Mouse (Mus musculus) midbrain, embryonic 14.5 days (tissue): ENCODE data around the gene B3gnt9. TPM values are rescaled to one million over a fixed set of nuclear protein-coding genes. Genes with fewer than 3 reads are reported as not detected.

Source experiments
- ATAC-seq: fragments of 200-750 bp; cut with Nextera tagmentation; 2 replicates; pipeline ENCODE4 v1.8.0; 2017; ENCODE audit warnings: moderate number of reproducible peaks, moderate library complexity; ENCODE audit not compliant: low FRiP score, low TSS enrichment
- DNase-seq: peaks from one replicate; pipeline ENCODE4 v3.0.0-alpha.2; 2015
- H3K27ac ChIP-seq: fragments of 300-500 bp; sonication (generic); replicated peaks from 2 replicates; pipeline ENCODE4 v1.5.1; 2014; ENCODE audit warnings: mild to moderate bottlenecking, low read depth, low read length, moderate library complexity
- H3K27me3 ChIP-seq: fragments of 300-500 bp; sonication (generic); 2 replicates; pipeline ENCODE4 v1.6.1; 2014; ENCODE audit warnings: low read length, control low read depth, mixed read lengths; ENCODE audit not compliant: control insufficient read depth, insufficient read depth
- H3K36me3 ChIP-seq: fragments of 300-500 bp; sonication (generic); 2 replicates; pipeline ENCODE4 v1.6.1; 2014; ENCODE audit warnings: low read length, control low read depth; ENCODE audit not compliant: control insufficient read depth, insufficient read depth
- H3K4me1 ChIP-seq: fragments of 300-500 bp; sonication (generic); 2 replicates; pipeline ENCODE4 v1.6.1; 2014; ENCODE audit warnings: mild to moderate bottlenecking, antibody characterized with exemption, low read length, control low read depth; ENCODE audit not compliant: control insufficient read depth, insufficient read depth
- H3K4me2 ChIP-seq: fragments of 300-500 bp; sonication (generic); 2 replicates; pipeline ENCODE4 v1.6.1; 2014; ENCODE audit warnings: mild to moderate bottlenecking, low read length, moderate library complexity
- H3K4me3 ChIP-seq: fragments of 300-500 bp; sonication (generic); replicated peaks from 2 replicates; pipeline ENCODE4 v1.5.1; 2014; ENCODE audit warnings: low read depth, low read length
- H3K9ac ChIP-seq: fragments of 300-500 bp; sonication (generic); replicated peaks from 2 replicates; pipeline ENCODE4 v1.6.1; 2014; ENCODE audit warnings: mild to moderate bottlenecking, low read length, moderate library complexity
- H3K9me3 ChIP-seq: fragments of 300-500 bp; sonication (generic); 2 replicates; pipeline ENCODE4 v1.6.1; 2016; ENCODE audit warnings: low read length, control low read depth, mixed read lengths; ENCODE audit not compliant: control insufficient read depth
- whole genome bisulfite sequencing: fragments of 180-500 bp; shearing (Covaris S2); extraction: QIAGEN DNeasy Blood & Tissue Kit; methylation state at CpG from one replicate; pipeline ENCODE4 v1.1.7; 2014; 5-methylcytosine and 5-hydroxymethylcytosine counted together
- polyA plus RNA-seq: library from polyadenylated mRNA; unstranded; fragments of >200 nt; fragmentation: Nextera tagmentation; extraction: Ambion mirVana; gene quantifications from 2 replicates; pipeline ENCODE4 v1.2.1, GENCODE M21; 2014

The B3gnt9 gene
- polyA plus RNA-seq, 1 experiment from 2014 or later = 5.6 TPM

DNA sequence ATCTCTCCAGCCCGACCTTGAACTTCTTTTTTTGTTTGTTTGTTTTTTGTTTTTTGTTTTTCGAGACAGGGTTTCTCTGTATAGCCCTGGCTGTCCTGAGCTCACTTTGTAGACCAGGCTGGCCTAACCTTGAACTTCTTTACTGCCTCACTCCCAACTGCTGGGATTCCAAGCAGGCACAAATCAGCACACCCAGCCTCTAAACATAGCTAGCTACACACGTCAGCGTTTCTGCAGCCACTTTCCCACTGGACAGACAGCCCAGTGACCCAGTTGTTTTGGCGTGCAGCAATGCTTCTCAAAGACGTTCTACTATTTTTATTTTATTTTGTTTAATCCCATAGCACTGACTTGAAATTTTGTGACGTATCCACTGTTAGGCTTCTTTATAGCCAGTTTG lies 31.1 kb downstream of the B3gnt9 start:
- no peaks in the 10 kb centered on the region for H3K27me3 ChIP-seq
- no peak for ATAC-seq
- H3K4me1 ChIP-seq = peaks cover 15% of the 10 kb centered on the region
- no peak overlapping the region for H3K9ac ChIP-seq
- 85% methylated on average over 7 of the region's 7 CpGs for WGBS
- no peak for DNase-seq
- H3K36me3 ChIP-seq = no peaks in the 10 kb centered on the region
- H3K4me2 ChIP-seq = peak overlapping the region; percentile 84
- H3K9me3 ChIP-seq = no peaks in the 10 kb centered on the region
- no peak overlapping the region for H3K27ac ChIP-seq
- H3K4me3 ChIP-seq = no peak overlapping the region

DNA sequence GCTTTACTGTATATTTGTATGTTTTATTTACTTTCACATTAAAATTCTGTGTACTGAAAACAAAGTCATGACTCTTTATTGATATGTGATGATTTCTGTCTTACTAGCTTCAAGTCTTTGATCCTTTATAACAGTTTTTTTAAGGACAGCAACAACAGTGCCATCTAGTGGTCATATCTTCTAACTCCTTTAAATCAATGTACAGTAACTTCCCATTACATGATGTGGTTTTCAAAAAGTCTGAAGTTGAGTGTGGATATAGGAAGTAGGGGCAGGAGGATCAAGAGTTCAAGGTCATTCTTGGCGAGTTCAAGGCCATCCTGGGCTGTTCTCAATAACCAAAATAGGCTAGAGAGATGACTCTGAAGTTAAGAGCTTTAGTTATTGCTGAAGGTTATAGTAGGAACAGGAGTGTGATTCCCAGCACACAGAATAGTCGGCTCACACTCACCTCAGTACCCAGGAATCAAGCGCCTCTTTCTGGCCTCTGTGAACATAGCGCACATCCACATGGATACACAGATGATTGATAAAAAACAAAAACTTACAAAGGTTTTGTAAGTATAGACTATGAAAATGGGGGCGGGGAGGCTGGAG lies 36.9 kb downstream of the B3gnt9 start:
- Histone ChIP-seq H3K4me3 (no peak overlapping the region), H3K4me1 (no peaks in the 10 kb centered on the region), H3K36me3 (0 out of 2 replicates have a peak, but pooled peaks cover 6% of the 10 kb centered on the region), H3K27me3 (no peaks in the 10 kb centered on the region), H3K27ac (no peak overlapping the region), H3K9me3 (no peaks in the 10 kb centered on the region), H3K4me2 (no peak overlapping the region), H3K9ac (no peak overlapping the region)
- no peak for ATAC-seq
- peak; percentile 93 for DNase-seq
- 87% methylated on average over 5 of the region's 5 CpGs for WGBS

DNA sequence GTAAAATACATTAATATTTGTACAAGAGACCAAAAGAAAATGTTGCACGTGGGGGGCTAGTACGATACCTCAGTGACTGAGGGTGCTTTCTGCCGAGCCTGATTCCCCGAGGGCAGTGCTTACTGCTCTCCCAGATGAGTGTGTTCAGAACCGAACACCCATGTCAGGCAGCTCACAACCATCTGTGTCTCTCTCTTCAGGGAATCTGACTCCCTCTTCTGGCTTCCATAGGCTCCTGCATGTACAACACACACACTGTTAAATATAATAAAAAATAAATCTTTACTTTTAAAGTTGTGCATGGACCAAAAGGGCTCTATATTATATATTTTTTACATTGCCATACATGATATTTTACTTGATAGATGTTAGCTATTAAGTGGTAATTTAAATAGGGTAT lies 40.8 kb downstream of the B3gnt9 start:
- WGBS = 94% methylated on average over 5 of the region's 5 CpGs

DNA sequence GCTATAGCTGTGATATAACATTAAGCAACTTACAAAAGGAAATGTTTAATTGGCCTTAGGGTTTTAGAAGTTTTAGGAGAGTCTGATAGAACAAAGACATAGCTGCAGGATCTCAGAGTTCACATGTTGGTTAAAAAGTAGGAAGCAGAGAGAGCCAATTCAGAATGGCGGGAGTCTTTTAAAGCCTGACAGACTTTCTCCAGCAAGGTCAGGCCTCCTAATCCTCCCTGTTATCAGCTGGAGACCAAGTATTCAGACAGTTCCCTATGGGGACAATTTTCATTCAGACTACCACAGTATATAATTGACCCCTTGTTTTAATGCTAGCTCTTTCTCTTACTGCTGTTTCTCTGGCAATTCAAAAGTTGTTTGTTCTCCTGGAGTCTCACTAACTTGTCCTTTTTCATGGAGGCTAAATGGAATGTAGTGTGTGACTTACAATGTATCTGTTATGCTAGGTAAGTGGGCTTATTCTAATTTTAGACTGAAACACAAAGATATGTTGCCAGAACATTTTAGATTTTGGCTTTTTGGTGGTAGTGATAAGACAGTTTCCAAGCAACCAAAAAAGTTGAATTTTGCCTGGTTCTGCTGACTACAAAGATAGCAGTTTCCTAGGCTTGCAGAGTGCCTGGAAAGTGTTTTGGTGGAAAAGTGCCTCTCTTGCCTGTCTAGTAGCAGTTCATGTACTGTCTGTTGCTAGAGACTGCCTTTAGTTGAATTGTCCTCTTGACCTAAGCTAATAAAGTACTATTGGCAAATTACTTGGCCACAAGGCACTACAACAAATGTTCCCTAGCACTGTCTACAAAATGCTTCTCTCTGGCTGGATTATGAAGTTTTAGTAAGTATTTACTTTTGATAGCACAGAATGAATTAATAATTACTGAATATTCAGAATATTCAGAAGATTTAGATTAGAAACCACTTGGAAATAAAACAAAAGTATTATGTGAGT lies 45.5 kb downstream of the B3gnt9 start:
- WGBS = 32% methylated on average over 1 of the region's 1 CpGs

More for the DNA sequence above, 40.8 kb downstream of the B3gnt9 start:
- Histone ChIP-seq H3K9ac (no peak overlapping the region), H3K4me1 (no peaks in the 10 kb centered on the region), H3K36me3 (0 out of 2 replicates have a peak, but pooled peaks cover 6% of the 10 kb centered on the region), H3K4me2 (no peak overlapping the region), H3K9me3 (no peaks in the 10 kb centered on the region), H3K27ac (no peak overlapping the region), H3K4me3 (no peak overlapping the region), H3K27me3 (no peaks in the 10 kb centered on the region)
- ATAC-seq (no peak), DNase-seq (no peak)

DNA sequence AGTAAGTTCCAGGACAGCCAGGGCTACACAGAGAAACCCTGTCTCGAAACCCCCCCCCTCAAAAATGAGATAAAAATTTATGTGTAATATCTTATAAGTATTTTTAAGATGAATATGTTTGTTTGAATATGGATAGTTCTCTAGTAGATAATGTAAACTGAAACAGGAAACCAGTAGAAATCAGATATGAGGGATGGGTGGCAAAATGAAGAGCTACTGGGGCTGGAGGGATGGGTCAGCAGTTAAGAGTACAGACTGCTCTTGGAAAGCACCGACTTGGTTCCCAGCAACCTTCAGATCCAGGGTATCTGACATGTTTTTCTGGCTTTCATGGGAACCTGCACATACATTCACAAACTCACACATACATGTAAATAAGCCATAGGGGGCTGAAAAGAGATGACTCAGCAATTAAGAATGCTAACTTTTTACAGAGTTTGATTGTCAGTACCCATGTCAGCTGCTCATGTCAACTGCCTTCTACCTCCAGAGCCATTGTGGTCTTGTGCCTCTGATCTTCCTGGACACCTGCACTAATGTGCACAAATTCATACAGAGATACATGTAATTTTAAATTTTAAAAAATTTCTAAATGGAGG lies 47.2 kb downstream of the B3gnt9 start:
- ATAC-seq = no peak
- Histone ChIP-seq H3K27me3 (no peaks in the 10 kb centered on the region), H3K9me3 (no peaks in the 10 kb centered on the region), H3K4me1 (no peaks in the 10 kb centered on the region), H3K9ac (no peak overlapping the region), H3K27ac (no peak overlapping the region), H3K4me2 (no peak overlapping the region), H3K36me3 (peaks cover 7% of the 10 kb centered on the region; the same call in 1 of the 2 replicates), H3K4me3 (no peak overlapping the region)
- no peak for DNase-seq
- WGBS = 94% methylated on average over 2 of the region's 2 CpGs

More for the DNA sequence above, 45.5 kb downstream of the B3gnt9 start:
- Histone ChIP-seq H3K36me3 (peaks cover under 1% of the 10 kb centered on the region; the same call in 1 of the 2 replicates), H3K9ac (no peak overlapping the region), H3K4me2 (no peak overlapping the region), H3K4me3 (no peak overlapping the region), H3K27me3 (no peaks in the 10 kb centered on the region), H3K4me1 (no peaks in the 10 kb centered on the region), H3K27ac (no peak overlapping the region), H3K9me3 (no peaks in the 10 kb centered on the region)
- DNase-seq = no peak
- no peak for ATAC-seq

DNA sequence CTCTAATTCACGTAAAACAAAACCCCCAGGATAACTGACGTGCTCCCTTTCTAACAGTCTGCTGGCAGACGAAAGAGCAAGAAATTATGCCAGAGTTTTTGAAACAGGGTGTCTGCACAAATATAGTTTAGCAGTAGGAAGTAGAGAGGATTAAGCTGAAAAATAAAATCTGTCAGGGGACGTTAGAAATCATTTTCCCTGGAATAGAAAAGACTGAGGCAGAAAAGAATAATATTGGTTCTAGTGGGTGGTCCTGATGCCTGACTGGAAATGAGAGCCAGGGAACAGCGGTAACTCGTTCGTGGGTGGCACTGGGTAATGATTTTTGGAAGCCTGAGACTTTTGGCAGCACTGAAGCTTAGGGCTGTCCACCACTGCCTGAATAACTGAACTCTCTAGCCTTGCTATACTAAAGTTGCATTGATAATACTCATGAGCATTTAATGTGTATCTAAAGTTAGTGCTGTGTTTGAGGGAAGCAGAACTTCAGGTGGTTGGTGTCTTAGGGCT lies 48.1 kb downstream of the B3gnt9 start:
- Histone ChIP-seq H3K4me1 (no peaks in the 10 kb centered on the region), H3K9me3 (no peaks in the 10 kb centered on the region), H3K36me3 (peaks cover 7% of the 10 kb centered on the region; the same call in 1 of the 2 replicates), H3K27me3 (no peaks in the 10 kb centered on the region), H3K4me2 (no peak overlapping the region), H3K27ac (no peak overlapping the region), H3K4me3 (no peak overlapping the region), H3K9ac (no peak overlapping the region)
- WGBS = 81% methylated on average over 7 of the region's 7 CpGs
- DNase-seq (no peak), ATAC-seq (no peak)

DNA sequence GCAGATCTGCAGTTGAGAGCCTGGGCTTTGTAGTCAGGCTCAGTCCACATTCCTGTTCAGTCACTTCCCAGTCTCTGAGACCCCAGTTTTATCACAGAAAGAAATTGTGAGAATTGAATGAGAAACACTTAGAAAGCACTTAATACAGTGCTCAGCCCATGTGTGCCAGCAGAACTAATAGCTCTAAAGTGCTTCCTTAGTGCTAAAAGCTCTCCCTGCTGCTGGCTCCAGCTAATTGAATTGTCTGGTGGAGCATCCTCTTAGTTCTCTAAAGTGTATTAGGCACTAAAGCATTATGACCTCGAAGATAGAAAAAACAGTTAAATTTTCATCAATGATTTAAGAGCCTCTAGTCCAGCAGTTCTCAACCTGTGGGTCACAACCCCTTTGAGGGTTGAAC lies 49.2 kb downstream of the B3gnt9 start:
- Histone ChIP-seq H3K27me3 (no peaks in the 10 kb centered on the region), H3K36me3 (peaks cover 10% of the 10 kb centered on the region; the same call in 1 of the 2 replicates), H3K4me3 (no peak overlapping the region), H3K27ac (no peak overlapping the region), H3K4me1 (no peaks in the 10 kb centered on the region), H3K9me3 (no peaks in the 10 kb centered on the region), H3K9ac (no peak overlapping the region), H3K4me2 (no peak overlapping the region)
- WGBS = 95% methylated on average over 1 of the region's 1 CpGs
- no peak for ATAC-seq
- DNase-seq = no peak
